Mouse (Mus musculus): ENCODE data around the gene Pbp2.

- TF ChIP-seq POLR2A (IDR thresholded peaks at IDR 0.05; ENCODE audit: borderline replicate concordance, control insufficient read depth, low read depth, low read length) (no peak), CTCF (IDR thresholded peaks at IDR 0.05; ENCODE audit: control insufficient read depth, insufficient read depth, low read length) (no peak)
Measured at GRCm38 (mm10) chr6:135324686-135325300, 14.6 kb upstream of the Pbp2 start.
